Mouse (Mus musculus) intestine, postnatal 0 days (tissue): ENCODE results near the gene H2-D1. TPM values are rescaled to one million over a fixed set of nuclear protein-coding genes. Genes with fewer than 3 reads are reported as not detected.

Experiments used
- ATAC-seq: fragments of 200-750 bp; cut with Nextera tagmentation; 2 replicates; pipeline ENCODE4 v1.8.0; 2017; ENCODE audit warnings: mild to moderate bottlenecking, moderate TSS enrichment, moderate library complexity
- H3K27ac ChIP-seq: fragments of 300-500 bp; sonication (generic); 2 replicates; pipeline ENCODE4 v1.5.1; 2014; ENCODE audit warnings: mild to moderate bottlenecking, low read depth, low read length, moderate library complexity
- H3K27me3 ChIP-seq: fragments of 300-500 bp; sonication (generic); replicated peaks from 2 replicates; pipeline ENCODE4 v1.6.1; 2014; ENCODE audit warnings: low read length, mixed read lengths; ENCODE audit not compliant: control insufficient read depth, insufficient read depth
- H3K36me3 ChIP-seq: fragments of 300-500 bp; sonication (generic); 2 replicates; pipeline ENCODE4 v1.6.1; 2014; ENCODE audit warnings: mild to moderate bottlenecking, moderate library complexity; ENCODE audit not compliant: control insufficient read depth, insufficient read depth
- H3K4me1 ChIP-seq: fragments of 300-500 bp; sonication (generic); replicated peaks from 2 replicates; pipeline ENCODE4 v1.6.1; 2014; ENCODE audit warnings: antibody characterized with exemption, low read length, mixed read lengths; ENCODE audit not compliant: control insufficient read depth, insufficient read depth
- H3K4me2 ChIP-seq: fragments of 300-500 bp; sonication (generic); replicated peaks from 2 replicates; pipeline ENCODE4 v1.6.1; 2014; ENCODE audit warnings: low read depth, mild to moderate bottlenecking, moderate library complexity
- H3K4me3 ChIP-seq: fragments of 300-500 bp; sonication (generic); 2 replicates; pipeline ENCODE4 v1.5.1; 2014; ENCODE audit warnings: low read depth, low read length
- H3K9ac ChIP-seq: fragments of 300-500 bp; sonication (generic); 2 replicates; pipeline ENCODE4 v1.6.1; 2014; ENCODE audit warnings: mild to moderate bottlenecking, low read depth, low read length
- H3K9me3 ChIP-seq: fragments of 300-500 bp; sonication (generic); 2 replicates; pipeline ENCODE4 v1.6.1; 2016; ENCODE audit warnings: mixed run types; ENCODE audit not compliant: control insufficient read depth
- CTCF ChIP-seq: sonication (generic); IDR thresholded peaks from 2 replicates; pipeline ENCODE4 v1.5.1; 2016; ENCODE audit warnings: low read depth, mild to moderate bottlenecking, control low read depth, antibody characterized with exemption, moderate library complexity
- WGBS: fragments of 180-500 bp; shearing (Covaris S2); extraction: QIAGEN DNeasy Blood & Tissue Kit; methylation state at CpG from one replicate; pipeline ENCODE4 v1.1.7; 2014; 5-methylcytosine and 5-hydroxymethylcytosine counted together
- polyA plus RNA-seq: library from polyadenylated mRNA; unstranded; fragments of >200 nt; fragmentation: Nextera tagmentation; extraction: Ambion mirVana; gene quantifications from 2 replicates; pipeline ENCODE4 v1.2.1, GENCODE M21; 2015

The H2-D1 gene
- polyA plus RNA-seq, 1 experiment from 2014 or later = 681 TPM

DNA sequence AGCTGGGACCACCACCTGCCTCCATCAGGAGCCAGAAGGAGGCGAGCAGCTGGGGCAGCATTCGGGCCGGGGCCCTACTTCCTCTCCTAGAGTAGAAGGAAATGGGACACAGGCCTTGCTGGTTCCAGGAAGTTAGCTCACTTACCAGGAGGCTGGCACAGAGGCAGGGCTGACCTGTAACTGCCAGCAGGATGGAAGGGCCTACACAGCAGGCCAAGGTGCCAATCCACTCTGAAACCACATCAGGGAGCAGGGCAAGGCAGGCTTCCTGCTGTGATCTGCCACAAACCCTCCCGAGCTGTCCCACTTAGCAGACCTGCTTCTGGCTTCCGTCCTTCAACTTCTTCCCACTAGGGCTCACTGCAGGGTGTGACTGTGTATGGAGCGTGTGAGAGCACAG, 40.2 kb upstream of the H2-D1 start:
- no peaks in the 10 kb centered on the region for H3K27me3 ChIP-seq
- no peak overlapping the region for H3K4me2 ChIP-seq

DNA sequence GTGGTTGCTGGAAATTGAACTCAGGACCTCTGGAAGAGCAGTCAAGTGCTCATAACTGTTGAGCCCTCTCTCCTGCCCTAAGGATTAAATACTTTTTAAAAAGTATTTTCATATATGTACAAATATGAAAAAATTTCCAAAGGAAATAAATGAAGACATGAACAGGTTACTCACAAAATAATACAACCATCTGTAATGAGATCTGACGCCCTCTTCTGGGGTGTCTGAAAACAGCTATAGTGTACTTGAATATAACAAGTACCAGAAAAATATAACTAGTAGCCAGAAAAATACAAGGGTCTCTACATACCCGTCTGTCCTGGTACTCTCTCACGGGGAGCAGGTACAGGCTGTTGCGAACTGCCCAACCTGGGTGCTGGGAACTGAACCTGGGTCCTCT, 37.9 kb upstream of the H2-D1 start:
- H3K27ac ChIP-seq = no peak overlapping the region
- 0 out of 2 replicates have a peak, but pooled peaks have one; percentile 14 for TF ChIP-seq CTCF
- no peaks in the 10 kb centered on the region for H3K4me1 ChIP-seq
- no peaks in the 10 kb centered on the region for H3K27me3 ChIP-seq
- no peaks in the 10 kb centered on the region for H3K9me3 ChIP-seq
- WGBS = 96% methylated on average over 4 of the region's 4 CpGs
- peaks cover 60% of the 10 kb centered on the region for H3K36me3 ChIP-seq
- no peak overlapping the region for H3K4me2 ChIP-seq
- H3K9ac ChIP-seq = no peak overlapping the region
- no peak overlapping the region for H3K4me3 ChIP-seq
- ATAC-seq = no peak

More for the DNA sequence above, 40.2 kb upstream of the H2-D1 start:
- TF ChIP-seq CTCF = no peak
- H3K4me3 ChIP-seq = no peak overlapping the region
- no peaks in the 10 kb centered on the region for H3K9me3 ChIP-seq
- no peaks in the 10 kb centered on the region for H3K4me1 ChIP-seq
- no peak overlapping the region for H3K9ac ChIP-seq
- H3K36me3 ChIP-seq = peaks cover 38% of the 10 kb centered on the region
- WGBS = 69% methylated on average over 6 of the region's 6 CpGs
- no peak overlapping the region for H3K27ac ChIP-seq
- ATAC-seq = no peak

DNA sequence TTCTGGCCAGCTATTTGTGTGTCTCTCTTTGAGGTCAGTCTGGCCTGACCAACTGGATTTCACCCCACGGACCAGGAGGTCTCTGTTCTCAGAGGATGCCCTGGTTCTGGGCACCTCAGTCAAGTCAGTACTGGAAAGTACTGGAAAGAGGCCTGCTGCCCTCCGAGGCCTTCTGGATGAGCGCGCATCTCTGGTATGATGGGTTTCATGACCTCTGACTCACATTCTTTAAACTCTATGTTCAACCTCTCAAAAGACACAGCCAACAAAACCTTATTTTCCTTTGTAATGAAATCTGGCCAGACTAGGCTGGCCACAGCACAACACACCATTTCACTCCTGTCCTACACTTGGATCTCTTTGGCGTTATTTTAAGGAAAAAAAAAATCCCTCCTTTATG, 37.1 kb upstream of the H2-D1 start:
- no peak for ATAC-seq
- H3K36me3 ChIP-seq = peaks cover 61% of the 10 kb centered on the region
- no peak overlapping the region for H3K4me2 ChIP-seq
- H3K27me3 ChIP-seq = no peaks in the 10 kb centered on the region
- H3K9ac ChIP-seq = no peak overlapping the region
- 93% methylated on average over 5 of the region's 5 CpGs for WGBS
- no peak overlapping the region for H3K4me3 ChIP-seq
- H3K9me3 ChIP-seq = no peaks in the 10 kb centered on the region
- no peaks in the 10 kb centered on the region for H3K4me1 ChIP-seq
- TF ChIP-seq CTCF = no peak
- no peak overlapping the region for H3K27ac ChIP-seq

DNA sequence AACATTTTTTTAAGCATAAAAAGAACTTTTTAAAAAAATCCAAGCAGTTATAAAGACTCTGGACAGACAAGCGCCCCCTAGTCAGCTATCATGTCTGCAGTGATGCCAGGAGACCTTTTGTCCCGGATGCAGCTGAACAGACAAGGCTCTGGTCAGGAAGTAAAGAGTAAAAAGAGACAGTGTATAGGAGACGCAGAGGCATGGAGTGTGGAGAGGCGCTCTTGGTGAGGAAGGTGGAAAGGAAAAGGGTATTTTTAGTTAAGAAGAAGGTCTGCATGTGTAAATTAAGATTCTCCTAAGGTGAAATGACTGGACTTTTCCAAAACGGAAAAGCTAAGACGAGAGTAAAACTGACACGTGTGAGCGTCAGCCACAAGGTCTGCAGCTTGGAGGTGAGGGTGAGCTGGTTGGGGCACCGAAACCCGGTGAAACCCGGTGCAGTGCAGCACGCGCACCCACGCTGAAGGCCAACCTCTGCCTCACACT, 35.9 kb upstream of the H2-D1 start:
- Histone ChIP-seq H3K9ac (no peak overlapping the region), H3K27ac (no peak overlapping the region), H3K9me3 (no peaks in the 10 kb centered on the region), H3K36me3 (peaks cover 60% of the 10 kb centered on the region), H3K27me3 (no peaks in the 10 kb centered on the region), H3K4me1 (no peaks in the 10 kb centered on the region), H3K4me3 (no peak overlapping the region), H3K4me2 (no peak overlapping the region)
- ATAC-seq = no peak
- 0 out of 2 replicates have a peak, but pooled peaks have one; percentile 8 for TF ChIP-seq CTCF
- 80% methylated on average over 14 of the region's 14 CpGs for WGBS

DNA sequence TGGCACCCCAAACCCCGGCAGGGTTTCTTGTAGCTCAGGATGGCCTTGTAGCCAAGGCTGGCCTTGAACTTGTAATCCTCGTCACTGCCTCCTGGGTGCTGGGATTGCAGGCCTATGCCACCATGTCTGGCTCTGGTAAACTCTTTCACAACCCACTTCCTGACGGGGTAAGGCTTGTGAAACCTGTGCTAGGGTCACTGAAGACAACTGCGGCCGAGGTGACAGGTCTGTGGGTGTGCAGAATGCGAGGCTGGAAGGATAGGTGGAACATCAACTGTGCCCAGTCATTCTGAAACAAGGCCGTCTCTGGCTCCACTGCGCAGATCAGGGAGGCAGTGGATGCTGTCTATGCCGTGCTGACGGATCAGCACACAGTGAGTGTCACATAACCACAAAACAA, 31.5 kb upstream of the H2-D1 start:
- Histone ChIP-seq H3K4me3 (no peak overlapping the region), H3K4me1 (no peaks in the 10 kb centered on the region; the same call in 1 of the 2 replicates), H3K9ac (no peak overlapping the region), H3K27me3 (no peaks in the 10 kb centered on the region), H3K27ac (no peak overlapping the region), H3K4me2 (no peak overlapping the region), H3K9me3 (no peaks in the 10 kb centered on the region), H3K36me3 (peaks cover 51% of the 10 kb centered on the region)
- no peak for ATAC-seq
- no peak for TF ChIP-seq CTCF
- 94% methylated on average over 10 of the region's 10 CpGs for WGBS

DNA sequence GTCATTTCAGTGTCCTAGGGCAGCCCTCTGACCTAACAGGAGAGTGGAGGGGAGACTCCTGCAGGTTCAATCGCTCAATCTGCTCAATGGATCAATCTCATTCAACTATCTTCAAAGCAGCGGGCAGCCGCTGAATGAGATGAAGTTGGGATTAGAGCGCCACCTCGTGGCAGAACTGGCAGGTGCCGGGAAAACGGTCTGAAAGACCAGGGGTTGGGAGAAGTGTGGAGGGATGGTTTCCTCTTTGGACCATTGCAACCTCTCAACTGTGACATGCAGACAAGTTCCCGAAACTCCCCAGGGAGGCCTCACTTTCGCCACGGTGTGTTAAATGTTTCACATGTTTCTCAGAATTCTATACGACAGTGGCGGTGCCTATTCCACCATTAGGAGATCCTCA, 30.5 kb upstream of the H2-D1 start:
- Histone ChIP-seq H3K4me2 (peak overlapping the region; percentile 17; the same call in 1 of the 2 replicates), H3K27ac (0 out of 2 replicates have a peak overlapping the region, but pooled peaks have one; percentile 15)
- no peak for ATAC-seq

More for the DNA sequence above, 30.5 kb upstream of the H2-D1 start:
- no peak overlapping the region for H3K9ac ChIP-seq
- WGBS = 14% methylated on average over 12 of the region's 12 CpGs
- peaks cover 51% of the 10 kb centered on the region for H3K36me3 ChIP-seq
- no peaks in the 10 kb centered on the region; the same call in 1 of the 2 replicates for H3K4me1 ChIP-seq
- TF ChIP-seq CTCF = peak; percentile 94
- H3K9me3 ChIP-seq = no peaks in the 10 kb centered on the region
- H3K27me3 ChIP-seq = no peaks in the 10 kb centered on the region
- no peak overlapping the region for H3K4me3 ChIP-seq
